In genomic region chr11:102925351-102925717, GRCm38 (mm10) we compare ENCODE assay signal across 8 mouse cellular contexts. TPM values are rescaled to one million over a fixed set of nuclear protein-coding genes. Genes with fewer than 3 reads are reported as not detected.
A peak's percentile ranks its signal among the peaks of the same experiment; 100 is the strongest.
DNase-seq lines count a peak whose midpoint lies in the region; ATAC-seq lines count a peak whose summit lies in the region.

No protein-coding gene starts in this region.

- H3K9ac ChIP-seq in heart, embryonic 13.5 days: peak overlapping the region; percentile 87
- H3K9ac ChIP-seq in embryonic facial prominence, embryonic 14.5 days (ENCODE audit: low read depth, low read length): peak overlapping the region; percentile 64
- H3K9ac ChIP-seq in intestine, embryonic 16.5 days (ENCODE audit: low read depth, low read length): peak overlapping the region; percentile 67

- no peak for DNase-seq in heart, adult 11 months
- DNase-seq in ES-CJ7 (ENCODE audit: low read depth, low spot score): peak; percentile 92
- DNase-seq in embryonic facial prominence, embryonic 14.5 days (ENCODE audit: low spot score): no peak
- DNase-seq in midbrain, embryonic 10.5 days (ENCODE audit: low spot score): no peak
- no peak for DNase-seq in layer of hippocampus, postnatal 14 days (ENCODE audit: low spot score in 2 of 2)
- DNase-seq in spleen, adult 18-20 months: no peak

- no peaks in the 10 kb centered on the region for H3K9me3 ChIP-seq in heart, embryonic 13.5 days
- no peaks in the 10 kb centered on the region for H3K9me3 ChIP-seq in embryonic facial prominence, embryonic 14.5 days (ENCODE audit: control insufficient read depth, low read length)
- no peaks in the 10 kb centered on the region for H3K9me3 ChIP-seq in intestine, embryonic 16.5 days (ENCODE audit: control insufficient read depth, low read length)
- H3K9me3 ChIP-seq in midbrain, embryonic 10.5 days (replicated peaks): no peaks in the 10 kb centered on the region

- peaks cover 12% of the 10 kb centered on the region; the same call in 1 of the 2 replicates for H3K36me3 ChIP-seq in heart, embryonic 13.5 days
- H3K36me3 ChIP-seq in embryonic facial prominence, embryonic 14.5 days (ENCODE audit: control insufficient read depth, insufficient read depth, low read length): peaks cover 14% of the 10 kb centered on the region; the same call in 1 of the 2 replicates
- H3K36me3 ChIP-seq in intestine, embryonic 16.5 days (ENCODE audit: control insufficient read depth, insufficient read depth, low read length): no peaks in the 10 kb centered on the region
- peaks cover 28% of the 10 kb centered on the region for H3K36me3 ChIP-seq in midbrain, embryonic 10.5 days

- WGBS in heart, embryonic 13.5 days: under 1% methylated on average over 10 of the region's 10 CpGs
- 2% methylated on average over 10 of the region's 10 CpGs for WGBS in embryonic facial prominence, embryonic 14.5 days
- under 1% methylated on average over 10 of the region's 10 CpGs for WGBS in intestine, embryonic 16.5 days
- WGBS in midbrain, embryonic 10.5 days: 2% methylated on average over 10 of the region's 10 CpGs

- H3K27me3 ChIP-seq in heart, embryonic 13.5 days (replicated peaks): 0 out of 2 replicates have a peak, but pooled peaks cover 4% of the 10 kb centered on the region
- H3K27me3 ChIP-seq in embryonic facial prominence, embryonic 14.5 days (replicated peaks; ENCODE audit: control insufficient read depth, insufficient read depth, low read length): no peaks in the 10 kb centered on the region
- no peaks in the 10 kb centered on the region for H3K27me3 ChIP-seq in intestine, embryonic 16.5 days (replicated peaks; ENCODE audit: control insufficient read depth, insufficient read depth, low read length)
- peaks cover 3% of the 10 kb centered on the region; the same call in 1 of the 2 replicates for H3K27me3 ChIP-seq in midbrain, embryonic 10.5 days (ENCODE audit: low read depth, poor library complexity, severe bottlenecking)

- peak overlapping the region; percentile 85 for H3K4me3 ChIP-seq in heart, embryonic 13.5 days
- peak overlapping the region; percentile 71 for H3K4me3 ChIP-seq in embryonic facial prominence, embryonic 14.5 days (ENCODE audit: low read depth, low read length)
- peak overlapping the region; percentile 66 for H3K4me3 ChIP-seq in intestine, embryonic 16.5 days (ENCODE audit: low read length)
- peak overlapping the region; percentile 93 for H3K4me3 ChIP-seq in midbrain, embryonic 10.5 days

- no peak for ATAC-seq in heart, embryonic 13.5 days (ENCODE audit: extremely low read depth, insufficient number of reproducible peaks, low FRiP score, low TSS enrichment)
- peak; percentile 31 for ATAC-seq in embryonic facial prominence, embryonic 14.5 days (ENCODE audit: low read depth)
- peak; percentile 52; the same call in 1 of the 2 replicates for ATAC-seq in intestine, embryonic 16.5 days

- peak overlapping the region; percentile 88 for H3K4me2 ChIP-seq in heart, embryonic 13.5 days
- H3K4me2 ChIP-seq in embryonic facial prominence, embryonic 14.5 days (ENCODE audit: low read depth, low read length): peak overlapping the region; percentile 71
- H3K4me2 ChIP-seq in intestine, embryonic 16.5 days (ENCODE audit: low read depth, low read length): peak overlapping the region; percentile 77

- peaks cover 33% of the 10 kb centered on the region for H3K4me1 ChIP-seq in heart, embryonic 13.5 days
- 0 out of 2 replicates have a peak, but pooled peaks cover 4% of the 10 kb centered on the region for H3K4me1 ChIP-seq in embryonic facial prominence, embryonic 14.5 days (ENCODE audit: control insufficient read depth, insufficient read depth, low read length)
- H3K4me1 ChIP-seq in intestine, embryonic 16.5 days (ENCODE audit: control insufficient read depth, insufficient read depth, low read length): peaks cover 6% of the 10 kb centered on the region; the same call in 1 of the 2 replicates
- H3K4me1 ChIP-seq in midbrain, embryonic 10.5 days: peaks cover 42% of the 10 kb centered on the region

- peak overlapping the region; percentile 92 for H3K27ac ChIP-seq in heart, embryonic 13.5 days (replicated peaks)
- H3K27ac ChIP-seq in embryonic facial prominence, embryonic 14.5 days (replicated peaks; ENCODE audit: low read depth, low read length): peak overlapping the region; percentile 94
- H3K27ac ChIP-seq in intestine, embryonic 16.5 days (ENCODE audit: low read length): peak overlapping the region; percentile 84
- peak overlapping the region; percentile 96 for H3K27ac ChIP-seq in midbrain, embryonic 10.5 days (replicated peaks)

RNA-seq across cellular contexts. Expression of gene Kif18b, which starts 0.4 kb away (rescaled TPM):
- 7.0 and 7.3 TPM in 2 replicates for polyA plus RNA-seq in heart, embryonic 13.5 days (2015; fragmentation: Nextera tagmentation; extraction: Ambion mirVana)
- 6.6 and 7.0 TPM in 2 replicates for polyA plus RNA-seq in embryonic facial prominence, embryonic 14.5 days (2014; fragmentation: Nextera tagmentation; extraction: Ambion mirVana)
- polyA plus RNA-seq in intestine, embryonic 16.5 days (2015; fragmentation: Nextera tagmentation; extraction: Ambion mirVana): 6.8 and 7.4 TPM in 2 replicates
- 12.4 and 14.0 TPM in 2 replicates for polyA plus RNA-seq in midbrain, embryonic 10.5 days (2016; fragmentation: Nextera tagmentation; extraction: Ambion mirVana)
- total RNA-seq in layer of hippocampus, postnatal 14 days (2021): 1 to 10 TPM in 1 of 2 experiments, under 1 TPM in 1; 0.91 to 1.4 TPM

RNA-seq across cellular contexts. Expression of gene C1ql1, which starts 21.2 kb away (rescaled TPM):
- polyA plus RNA-seq in heart, embryonic 13.5 days (2015; fragmentation: Nextera tagmentation; extraction: Ambion mirVana): 0.71 and 0.74 TPM in 2 replicates
- polyA plus RNA-seq in embryonic facial prominence, embryonic 14.5 days (2014; fragmentation: Nextera tagmentation; extraction: Ambion mirVana): 1.8 and 2.7 TPM in 2 replicates
- 0.53 and 2.3 TPM in 2 replicates for polyA plus RNA-seq in intestine, embryonic 16.5 days (2015; fragmentation: Nextera tagmentation; extraction: Ambion mirVana)
- polyA plus RNA-seq in midbrain, embryonic 10.5 days (2016; fragmentation: Nextera tagmentation; extraction: Ambion mirVana): 3.0 and 5.8 TPM in 2 replicates
- 10 to 100 TPM; 36.0 to 37.8 TPM for total RNA-seq in layer of hippocampus, postnatal 14 days (2021)

RNA-seq across cellular contexts. Expression of gene Gfap, which starts 24.6 kb away (rescaled TPM):
- polyA plus RNA-seq in heart, embryonic 13.5 days (2015; fragmentation: Nextera tagmentation; extraction: Ambion mirVana): 0.19 and 0.38 TPM in 2 replicates
- 0.31 and 0.45 TPM in 2 replicates for polyA plus RNA-seq in embryonic facial prominence, embryonic 14.5 days (2014; fragmentation: Nextera tagmentation; extraction: Ambion mirVana)
- 0.09 and 0.38 TPM in 2 replicates for polyA plus RNA-seq in intestine, embryonic 16.5 days (2015; fragmentation: Nextera tagmentation; extraction: Ambion mirVana)
- 0.05 and 0.09 TPM in 2 replicates for polyA plus RNA-seq in midbrain, embryonic 10.5 days (2016; fragmentation: Nextera tagmentation; extraction: Ambion mirVana)
- 100 to 1,000 TPM; 263 to 355 TPM for total RNA-seq in layer of hippocampus, postnatal 14 days (2021)

RNA-seq across cellular contexts. Expression of gene Fam187a, which starts 40.4 kb away (rescaled TPM):
- polyA plus RNA-seq in heart, embryonic 13.5 days (2015; fragmentation: Nextera tagmentation; extraction: Ambion mirVana): not detected in 2 replicates
- not detected in 2 replicates for polyA plus RNA-seq in embryonic facial prominence, embryonic 14.5 days (2014; fragmentation: Nextera tagmentation; extraction: Ambion mirVana)
- polyA plus RNA-seq in intestine, embryonic 16.5 days (2015; fragmentation: Nextera tagmentation; extraction: Ambion mirVana): not detected in 2 replicates
- not detected in 2 replicates for polyA plus RNA-seq in midbrain, embryonic 10.5 days (2016; fragmentation: Nextera tagmentation; extraction: Ambion mirVana)
- total RNA-seq in layer of hippocampus, postnatal 14 days (2021): under 1 TPM; 0.21 to 0.41 TPM

RNA-seq across cellular contexts. Expression of gene Ccdc103, which starts 44.3 kb away (rescaled TPM):
- polyA plus RNA-seq in heart, embryonic 13.5 days (2015; fragmentation: Nextera tagmentation; extraction: Ambion mirVana): 0.71 and 0.88 TPM in 2 replicates
- 1.0 and 2.3 TPM in 2 replicates for polyA plus RNA-seq in embryonic facial prominence, embryonic 14.5 days (2014; fragmentation: Nextera tagmentation; extraction: Ambion mirVana)
- polyA plus RNA-seq in intestine, embryonic 16.5 days (2015; fragmentation: Nextera tagmentation; extraction: Ambion mirVana): 0.26 and 0.91 TPM in 2 replicates
- polyA plus RNA-seq in midbrain, embryonic 10.5 days (2016; fragmentation: Nextera tagmentation; extraction: Ambion mirVana): 2.2 and 2.7 TPM in 2 replicates
- total RNA-seq in layer of hippocampus, postnatal 14 days (2021): 1 to 10 TPM; 1.5 to 2.0 TPM
